Mouse (Mus musculus): ENCODE data around the gene Gal3st3.

GRCm38 (mm10) chr19:5313189-5313588 lies 15.1 kb downstream of the Gal3st3 start:
- TF ChIP-seq POLR2A (IDR thresholded peaks at IDR 0.05; ENCODE audit: extremely low read depth, insufficient read depth, low read length), result no peak
- no peak for TF ChIP-seq CTCF (IDR thresholded peaks at IDR 0.05; ENCODE audit: extremely low read depth, insufficient read depth, low read length)
